Mouse (Mus musculus) liver, postnatal 0 days (tissue): ENCODE data around the gene Rbfox1.

Experiments used
- CTCF ChIP-seq: sonication (generic); IDR thresholded peaks from 2 replicates; pipeline ENCODE4 v1.5.1; 2016; ENCODE audit warnings: antibody characterized with exemption, low read depth
- EP300 ChIP-seq: IDR thresholded peaks from 2 replicates; pipeline ENCODE4 v1.6.1; 2016; ENCODE audit warnings: antibody characterized with exemption, low read depth, mild to moderate bottlenecking

DNA sequence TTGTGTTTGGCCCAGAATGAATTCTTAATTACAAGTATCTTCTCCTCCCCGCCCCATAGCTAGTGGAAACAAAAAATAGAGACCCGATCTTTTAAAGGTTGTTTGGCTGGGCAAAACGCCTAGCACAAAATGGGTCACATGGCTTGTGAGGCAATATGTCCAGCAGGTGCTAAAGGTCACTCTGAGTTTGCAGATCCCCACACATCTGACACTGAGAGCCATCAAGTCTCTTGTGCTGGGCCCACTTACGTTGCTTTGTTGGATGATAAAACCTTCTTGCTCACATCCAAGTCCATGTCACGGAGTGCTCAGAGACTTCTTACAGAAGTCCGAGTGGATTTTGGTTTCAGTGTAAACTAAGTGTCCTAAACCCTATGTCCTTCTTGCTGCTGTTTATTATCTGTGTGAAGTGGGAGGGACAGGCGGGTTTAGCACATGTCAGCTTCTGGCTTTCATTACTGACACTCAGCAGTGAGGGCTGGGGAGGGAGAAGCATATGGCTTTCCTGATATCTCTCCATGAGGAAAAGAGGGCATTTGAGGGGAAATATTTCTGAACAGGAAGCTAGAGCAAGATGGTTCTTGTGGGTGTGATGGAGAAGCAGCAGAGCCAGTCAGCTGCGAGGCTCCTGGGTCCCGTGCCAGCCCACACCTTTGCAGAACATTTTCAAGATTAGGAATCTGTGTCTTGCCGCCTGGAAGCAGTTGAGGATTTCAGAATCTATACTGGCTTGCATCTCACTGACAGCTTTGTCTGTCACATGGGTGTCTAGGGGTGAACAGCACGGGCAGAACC, 1214.5 kb downstream of the Rbfox1 start:
- no peak for TF ChIP-seq CTCF
- no peak for TF ChIP-seq EP300
